Mouse (Mus musculus) kidney, adult 2 months (tissue): Measurements from ENCODE around the gene Grap2. TPM values are rescaled to one million over a fixed set of nuclear protein-coding genes. Genes with fewer than 3 reads are reported as not detected.

Source experiments
- DNase-seq: peaks from one replicate; pipeline ENCODE4 v3.0.0; 2021
- H3K27ac ChIP-seq: fragments of 200-500 bp; 2 replicates; pipeline ENCODE4 v1.5.1; 2012; ENCODE audit warnings: low read depth, low read length, control low read depth, inconsistent platforms; ENCODE audit not compliant: insufficient read depth
- H3K27me3 ChIP-seq: fragments of 200-500 bp; replicated peaks from 2 replicates; pipeline ENCODE4 v1.6.1; 2012; ENCODE audit warnings: mild to moderate bottlenecking, moderate library complexity, low read length, inconsistent platforms; ENCODE audit not compliant: control insufficient read depth, insufficient read depth
- H3K36me3 ChIP-seq: fragments of 200-500 bp; 2 replicates; pipeline ENCODE4 v1.6.1; 2012; ENCODE audit warnings: mild to moderate bottlenecking, moderate library complexity, low read length, inconsistent platforms; ENCODE audit not compliant: control insufficient read depth, insufficient read depth
- H3K4me1 ChIP-seq: fragments of 200-500 bp; 2 replicates; pipeline ENCODE4 v1.6.1; 2011; ENCODE audit warnings: low read length; ENCODE audit not compliant: control insufficient read depth, insufficient read depth
- H3K4me3 ChIP-seq: fragments of 200-500 bp; 2 replicates; pipeline ENCODE4 v1.5.1; 2011; ENCODE audit warnings: mild to moderate bottlenecking, low read depth, low read length, control low read depth; ENCODE audit not compliant: insufficient read depth
- CTCF ChIP-seq: fragments of 200-500 bp; conservative IDR thresholded peaks from 2 replicates; pipeline ENCODE4 v1.5.1; 2011; ENCODE audit warnings: low read depth, mild to moderate bottlenecking, control low read depth, low read length, moderate library complexity, mixed read lengths; ENCODE audit not compliant: insufficient read depth, insufficient read length
- POLR2A ChIP-seq: fragments of 200-500 bp; IDR thresholded peaks from one replicate; pipeline ENCODE4 v1.6.1; 2011; ENCODE audit warnings: low read depth, low read length, control low read depth
- WGBS: fragments of 180-500 bp; shearing (Covaris S2); methylation state at CpG from one replicate; pipeline ENCODE4 v1.1.7; 2018; 5-methylcytosine and 5-hydroxymethylcytosine counted together
- polyA plus RNA-seq: library from polyadenylated mRNA; depleted of rRNA; stranded (reverse); fragments of >200 nt; gene quantifications from 2 replicates; pipeline ENCODE4 v1.2.3, GENCODE M21; 2012

Grap2 gene
- polyA plus RNA-seq, 1 experiment = 2.5 TPM

GRCm38 (mm10) chr15:80660963-80661362 lies 88.6 kb downstream of the Grap2 start:
- TF ChIP-seq CTCF = no peak
- no peak for TF ChIP-seq POLR2A
- H3K4me3 ChIP-seq = no peak overlapping the region
- 74% methylated on average over 4 of the region's 4 CpGs for WGBS
- no peaks in the 10 kb centered on the region for H3K36me3 ChIP-seq
- no peak for DNase-seq
- H3K27me3 ChIP-seq = no peaks in the 10 kb centered on the region
- H3K27ac ChIP-seq = no peak overlapping the region
- no peaks in the 10 kb centered on the region for H3K4me1 ChIP-seq

- TF ChIP-seq CTCF (no peak), POLR2A (no peak)
- Histone ChIP-seq H3K4me3 (no peak overlapping the region), H3K4me1 (no peaks in the 10 kb centered on the region), H3K27ac (no peak overlapping the region), H3K36me3 (no peaks in the 10 kb centered on the region), H3K27me3 (no peaks in the 10 kb centered on the region)
- DNase-seq = no peak
- WGBS = 64% methylated on average over 4 of the region's 4 CpGs
Observed at GRCm38 (mm10) chr15:80664444-80664843, 92.0 kb downstream of the Grap2 start.

GRCm38 (mm10) chr15:80671295-80672252 lies 99.2 kb downstream of the Grap2 start, which contains the start of gene Fam83f:
Gene Fam83f (plus strand): TSS chr15:80671847.
- H3K27ac ChIP-seq = no peak within 1 kb of the TSS

GRCm38 (mm10) chr15:80672810-80673209 lies 100.4 kb downstream of the Grap2 start:
- Histone ChIP-seq H3K27me3 (no peaks in the 10 kb centered on the region), H3K4me3 (no peak overlapping the region), H3K4me1 (no peaks in the 10 kb centered on the region), H3K36me3 (no peaks in the 10 kb centered on the region), H3K27ac (no peak overlapping the region)
- TF ChIP-seq CTCF (no peak), POLR2A (no peak)
- 79% methylated on average over 2 of the region's 2 CpGs for WGBS
- DNase-seq = no peak

More at GRCm38 (mm10) chr15:80671295-80672252, 99.2 kb downstream of the Grap2 start, which contains the start of gene Fam83f:
- Histone ChIP-seq H3K27me3 (no peaks in the 10 kb centered on the region), H3K4me1 (no peaks in the 10 kb centered on the region), H3K4me3 (peak within 1 kb of the TSS; percentile 34), H3K36me3 (no peaks in the 10 kb centered on the region)
- DNase-seq = peak; percentile 65
- TF ChIP-seq CTCF (no peak), POLR2A (no peak)
- 9% methylated on average over 85 of the region's 85 CpGs for WGBS

GRCm38 (mm10) chr15:80673337-80674095 lies 101.1 kb downstream of the Grap2 start:
- no peaks in the 10 kb centered on the region for H3K36me3 ChIP-seq
- H3K4me1 ChIP-seq = no peaks in the 10 kb centered on the region
- no peaks in the 10 kb centered on the region for H3K27me3 ChIP-seq
- DNase-seq = no peak
- no peak overlapping the region for H3K4me3 ChIP-seq
- no peak overlapping the region for H3K27ac ChIP-seq
- no peak for TF ChIP-seq CTCF
- TF ChIP-seq POLR2A = no peak
- 74% methylated on average over 4 of the region's 4 CpGs for WGBS

GRCm38 (mm10) chr15:80674700-80675099 lies 102.3 kb downstream of the Grap2 start:
- no peak overlapping the region for H3K27ac ChIP-seq
- TF ChIP-seq CTCF (no peak), POLR2A (no peak)
- peaks cover 4% of the 10 kb centered on the region; the same call in 1 of the 2 replicates for H3K4me1 ChIP-seq
- H3K4me3 ChIP-seq = no peak overlapping the region
- no peaks in the 10 kb centered on the region for H3K36me3 ChIP-seq
- DNase-seq = no peak
- 50% methylated on average over 6 of the region's 6 CpGs for WGBS
- H3K27me3 ChIP-seq = no peaks in the 10 kb centered on the region
